18 mouse cellular contexts compared by ENCODE assay signal in the genomic region with DNA sequence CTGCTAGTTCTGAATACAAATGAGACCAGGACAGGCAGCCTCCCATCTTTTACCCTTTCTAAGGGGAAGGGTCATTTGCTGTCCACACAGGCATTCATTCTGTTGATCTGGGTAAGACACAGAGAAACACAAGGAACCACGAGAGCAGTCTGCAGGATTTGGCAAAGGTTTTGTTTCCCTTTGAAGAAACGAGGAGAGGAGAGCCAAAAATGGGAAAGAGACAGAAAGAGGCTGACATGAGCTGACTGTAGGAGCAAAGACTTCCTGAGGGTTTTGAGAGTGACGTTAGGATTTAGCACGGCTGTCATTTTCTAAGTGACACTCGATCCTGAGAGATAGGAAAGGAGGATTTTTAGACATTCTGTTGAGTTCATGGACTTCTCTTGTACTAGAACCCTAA. TPM values are rescaled to one million over a fixed set of nuclear protein-coding genes. Genes with fewer than 3 reads are reported as not detected.
"Had no signal": no experiment of that assay in that cellular context is flagged by ENCODE, and none has a peak within 500 bp of the region (broad histone marks: within the 10 kb centered on the region; RNA-seq: fewer than 3 reads in every experiment).

No protein-coding gene starts in this region.

- H3K9ac ChIP-seq: limb, embryonic 12.5 days; liver, embryonic 13.5 days; liver, postnatal 0 days; midbrain, embryonic 15.5 days; neural tube, embryonic 13.5 days; stomach, embryonic 15.5 days had no signal

- H3K4me2 ChIP-seq: limb, embryonic 12.5 days; liver, embryonic 13.5 days; midbrain, embryonic 11.5 days; midbrain, embryonic 15.5 days; neural tube, embryonic 13.5 days; stomach, embryonic 15.5 days had no signal

- H3K27ac ChIP-seq: kidney, postnatal 0 days; limb, embryonic 12.5 days; liver, embryonic 13.5 days; midbrain, embryonic 15.5 days; neural tube, embryonic 13.5 days; stomach, embryonic 15.5 days had no signal

- DNase-seq: kidney, adult 11 months; kidney, adult 9 months; kidney, postnatal 36 days; layer of hippocampus, adult 9-11 months; layer of hippocampus, postnatal 36 days; liver; liver, embryonic 13.5 days; liver, postnatal 0 days; right cerebral cortex, postnatal 14 days; thymus, adult 2 months; thymus, postnatal 36 days had no signal

- H3K4me3 ChIP-seq: limb, embryonic 12.5 days; liver, embryonic 13.5 days; midbrain, embryonic 15.5 days; neural tube, embryonic 13.5 days; stomach, embryonic 15.5 days had no signal

- H3K27me3 ChIP-seq: midbrain, embryonic 15.5 days; neural tube, embryonic 13.5 days; stomach, embryonic 15.5 days had no signal

- ATAC-seq: liver, postnatal 0 days; midbrain, embryonic 15.5 days had no signal

- H3K4me1 ChIP-seq: stomach, embryonic 15.5 days had no signal

- H3K36me3 ChIP-seq: limb, embryonic 12.5 days; liver, embryonic 13.5 days; midbrain, embryonic 15.5 days; neural tube, embryonic 13.5 days; stomach, embryonic 15.5 days had no signal

- H3K9me3 ChIP-seq: limb, embryonic 12.5 days; liver, embryonic 13.5 days; midbrain, embryonic 15.5 days; neural tube, embryonic 13.5 days; stomach, embryonic 15.5 days had no signal

RNA-seq across cellular contexts. Expression of gene Slc35g2, which starts 3.1 kb away (rescaled TPM):
- total RNA-seq: megakaryocyte, adult 5-6 weeks had no signal
